Mouse (Mus musculus) bone marrow macrophage, adult 2 months (primary cell): Measurements from ENCODE around the gene Fosb. TPM values are rescaled to one million over a fixed set of nuclear protein-coding genes. Genes with fewer than 3 reads are reported as not detected.
A peak's percentile ranks its signal among the peaks of the same experiment; 100 is the strongest.

Source experiments
- H3K27ac ChIP-seq: 2 replicates; pipeline ENCODE4 v1.5.1; 2012; ENCODE audit warnings: low read depth, low read length; ENCODE audit not compliant: insufficient read depth
- H3K4me1 ChIP-seq: 2 replicates; pipeline ENCODE4 v1.6.1; 2012; ENCODE audit warnings: low read length; ENCODE audit not compliant: control insufficient read depth, insufficient read depth
- H3K4me3 ChIP-seq: 2 replicates; pipeline ENCODE4 v1.5.1; 2012; ENCODE audit warnings: mild to moderate bottlenecking, low read length, moderate library complexity; ENCODE audit not compliant: insufficient read depth
- CTCF ChIP-seq: IDR thresholded peaks from 2 replicates; pipeline ENCODE4 v1.5.1; 2012; ENCODE audit warnings: low read depth, mild to moderate bottlenecking, low read length, moderate library complexity
- POLR2A ChIP-seq: IDR thresholded peaks from 2 replicates; pipeline ENCODE4 v1.6.1; 2012; ENCODE audit warnings: mild to moderate bottlenecking, low read depth, low read length, borderline replicate concordance
- polyA plus RNA-seq: library from polyadenylated mRNA; stranded (reverse); fragments of >200 nt; gene quantifications from 2 replicates; pipeline ENCODE4 v1.2.4, GENCODE M21; 2012; ENCODE audit not compliant: missing spikeins, insufficient read depth, insufficient read length

The Fosb gene
- polyA plus RNA-seq, 1 experiment, result 0.68 TPM

- no peak; the same call in 1 of the 2 replicates for TF ChIP-seq POLR2A
- TF ChIP-seq CTCF, result no peak
- peak overlapping the region; percentile 64 for H3K4me3 ChIP-seq
- H3K27ac ChIP-seq, result peak overlapping the region; percentile 55
- H3K4me1 ChIP-seq, result peaks cover 4% of the 10 kb centered on the region; the same call in 1 of the 2 replicates
Measured at GRCm38 (mm10) chr7:19307739-19308453, 2.0 kb downstream of the Fosb start.

- Histone ChIP-seq H3K27ac (no peak overlapping the region), H3K4me1 (peaks cover 4% of the 10 kb centered on the region), H3K4me3 (no peak overlapping the region)
- TF ChIP-seq CTCF (no peak), POLR2A (no peak)
Measured at GRCm38 (mm10) chr7:19306819-19307738, 2.8 kb downstream of the Fosb start.

- Histone ChIP-seq H3K27ac (no peak overlapping the region), H3K4me3 (no peak overlapping the region), H3K4me1 (peaks cover 10% of the 10 kb centered on the region)
- no peak for TF ChIP-seq POLR2A
- no peak for TF ChIP-seq CTCF
Measured at GRCm38 (mm10) chr7:19305796-19306765, 3.8 kb downstream of the Fosb start.

GRCm38 (mm10) chr7:19305413-19305735, 4.5 kb downstream of the Fosb start:
- Histone ChIP-seq H3K27ac (no peak overlapping the region), H3K4me3 (no peak overlapping the region), H3K4me1 (peaks cover 10% of the 10 kb centered on the region)
- TF ChIP-seq CTCF, result no peak
- TF ChIP-seq POLR2A, result no peak

GRCm38 (mm10) chr7:19304501-19305412, 5.1 kb downstream of the Fosb start:
- Histone ChIP-seq H3K27ac (no peak overlapping the region), H3K4me1 (peaks cover 12% of the 10 kb centered on the region), H3K4me3 (no peak overlapping the region)
- no peak for TF ChIP-seq CTCF
- TF ChIP-seq POLR2A, result no peak

- Histone ChIP-seq H3K27ac (no peak overlapping the region), H3K4me3 (no peak overlapping the region), H3K4me1 (peaks cover 12% of the 10 kb centered on the region)
- TF ChIP-seq POLR2A, result no peak
- peak; percentile 86 for TF ChIP-seq CTCF
Measured at GRCm38 (mm10) chr7:19303770-19304169, 6.1 kb downstream of the Fosb start.

- H3K27ac ChIP-seq, result no peak overlapping the region
- H3K4me1 ChIP-seq, result peaks cover 12% of the 10 kb centered on the region
- no peak overlapping the region for H3K4me3 ChIP-seq
- TF ChIP-seq POLR2A (no peak), CTCF (no peak)
Measured at GRCm38 (mm10) chr7:19303046-19303305, 6.9 kb downstream of the Fosb start.

DNA sequence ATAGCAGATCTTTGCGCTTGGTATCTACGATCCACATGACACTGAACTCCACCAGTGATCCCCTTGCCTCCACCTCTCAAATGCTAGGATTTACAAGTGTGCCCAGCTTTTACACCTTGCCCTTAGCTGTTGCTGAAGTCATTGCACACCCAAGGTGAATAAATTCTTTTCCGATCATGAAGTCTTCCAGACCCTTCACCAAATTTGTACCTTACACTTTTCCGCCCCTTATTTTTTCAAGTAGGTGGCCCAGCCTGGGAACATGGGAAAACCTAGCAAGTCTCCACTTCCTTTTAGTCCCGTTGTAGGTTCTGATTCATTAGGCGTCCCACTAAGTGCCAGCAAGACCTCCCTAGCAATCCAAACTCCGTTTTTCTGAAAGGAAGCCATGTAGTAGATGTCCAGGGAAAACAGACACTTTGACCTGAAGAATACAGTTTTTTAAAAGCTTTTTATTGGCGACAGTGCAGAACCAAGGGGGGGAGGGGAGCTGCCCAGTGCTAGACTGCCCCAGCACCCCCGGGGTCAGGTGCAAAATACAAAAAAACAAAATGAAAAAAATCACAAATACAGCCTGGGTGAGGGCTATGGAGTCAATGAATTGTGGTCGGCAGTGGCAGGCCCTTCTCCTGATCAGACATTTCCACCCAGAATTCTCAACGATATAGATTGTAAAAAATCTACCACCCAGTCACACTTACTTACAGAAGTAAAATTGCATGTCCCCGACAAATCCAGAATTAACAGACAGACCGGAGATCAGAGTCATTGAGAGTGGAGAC, 7.4 kb downstream of the Fosb start:
- TF ChIP-seq POLR2A, result no peak
- TF ChIP-seq CTCF, result no peak
- Histone ChIP-seq H3K4me3 (no peak overlapping the region), H3K27ac (no peak overlapping the region)

More for the DNA sequence above, 7.4 kb downstream of the Fosb start:
- peaks cover 9% of the 10 kb centered on the region for H3K4me1 ChIP-seq
